Mouse (Mus musculus): Measurements from ENCODE around the gene Lgals8. TPM values are rescaled to one million over a fixed set of nuclear protein-coding genes. Genes with fewer than 3 reads are reported as not detected.

Lgals8 gene
- polyA plus RNA-seq, 1 experiment, result 35.9 TPM

DNA sequence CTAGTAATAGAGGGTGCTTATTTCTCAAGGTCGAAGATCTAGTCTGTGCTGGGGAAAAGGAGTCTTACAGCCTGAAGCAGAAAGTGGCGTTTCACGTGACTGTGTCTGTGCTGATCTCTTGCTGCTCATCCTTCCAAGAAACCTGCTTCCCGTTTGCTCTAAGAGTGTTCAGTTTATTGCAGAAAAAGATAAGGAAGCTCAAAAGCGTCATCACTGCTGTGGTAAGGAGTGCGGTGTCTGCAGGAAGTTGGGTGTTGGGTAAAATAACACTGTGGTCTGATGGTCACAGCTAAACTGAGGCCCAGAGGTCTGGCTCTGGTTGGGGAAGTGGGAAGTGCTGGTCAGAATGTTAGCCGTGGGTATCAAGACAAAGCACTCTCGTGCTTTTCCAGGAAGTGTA, 52.7 kb downstream of the Lgals8 start:
- Histone ChIP-seq H3K27me3 (ENCODE audit: control insufficient read depth, insufficient read depth, low read length) (no peaks in the 10 kb centered on the region), H3K27ac (ENCODE audit: control insufficient read depth, insufficient read depth, low read length) (no peak overlapping the region), H3K4me1 (replicated peaks; ENCODE audit: control insufficient read depth, insufficient read depth, low read length) (no peaks in the 10 kb centered on the region), H3K4me3 (ENCODE audit: control insufficient read depth, insufficient read depth, low read length) (no peak overlapping the region), H3K36me3 (ENCODE audit: control insufficient read depth, insufficient read depth, low read length) (peaks cover 56% of the 10 kb centered on the region)
- 17% methylated on average over 8 of the region's 8 CpGs for WGBS
- TF ChIP-seq CTCF (IDR thresholded peaks at IDR 0.05; ENCODE audit: borderline replicate concordance, control insufficient read depth, extremely low read depth, insufficient read depth, low read length, poor library complexity) (no peak), POLR2A (IDR thresholded peaks at IDR 0.05; ENCODE audit: control insufficient read depth, extremely low read depth, insufficient read depth, low read length, poor library complexity) (no peak)
- DNase-seq, result no peak

DNA sequence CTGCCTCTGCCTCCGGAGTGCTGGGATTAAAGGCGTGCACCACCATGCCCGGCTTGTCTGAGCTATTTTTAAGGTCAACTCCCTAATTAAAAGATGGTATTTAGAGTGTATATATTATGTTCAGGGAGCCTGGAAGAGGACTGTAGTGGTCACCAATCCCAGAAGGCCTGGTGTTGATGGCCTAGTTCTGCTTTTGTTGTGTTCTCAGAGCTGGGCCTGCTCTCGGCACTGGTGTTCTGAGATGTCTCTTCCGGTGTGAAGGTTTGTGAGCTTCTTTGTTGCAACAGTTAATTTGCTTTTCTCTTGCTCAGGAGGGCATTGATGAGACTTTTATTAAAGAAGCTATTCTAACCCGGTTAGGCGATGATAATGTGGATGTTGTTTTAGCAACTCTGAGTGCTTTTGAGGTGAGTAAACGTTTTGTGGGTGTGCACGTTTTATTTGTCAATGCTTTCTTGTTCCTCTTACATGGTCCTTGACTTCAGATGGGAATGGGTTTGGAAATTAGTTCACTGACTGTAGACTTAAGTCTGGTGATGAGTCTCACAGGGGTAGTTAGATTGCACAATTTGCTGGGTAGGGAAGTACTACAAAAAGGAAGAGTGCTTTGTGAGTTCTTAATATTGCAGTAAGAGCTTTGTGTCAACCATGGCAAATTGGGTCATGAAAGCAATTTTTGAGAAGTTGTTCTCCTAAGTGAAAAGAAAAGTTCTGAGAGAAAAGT, 56.2 kb downstream of the Lgals8 start:
- Histone ChIP-seq H3K36me3 (ENCODE audit: control insufficient read depth, insufficient read depth, low read length) (peaks cover 45% of the 10 kb centered on the region), H3K27me3 (ENCODE audit: control insufficient read depth, insufficient read depth, low read length) (no peaks in the 10 kb centered on the region), H3K4me1 (replicated peaks; ENCODE audit: control insufficient read depth, insufficient read depth, low read length) (no peaks in the 10 kb centered on the region), H3K27ac (ENCODE audit: control insufficient read depth, insufficient read depth, low read length) (no peak overlapping the region), H3K4me3 (ENCODE audit: control insufficient read depth, insufficient read depth, low read length) (no peak overlapping the region)
- no peak for TF ChIP-seq POLR2A (IDR thresholded peaks at IDR 0.05; ENCODE audit: control insufficient read depth, extremely low read depth, insufficient read depth, low read length, poor library complexity)
- TF ChIP-seq CTCF (IDR thresholded peaks at IDR 0.05; ENCODE audit: borderline replicate concordance, control insufficient read depth, extremely low read depth, insufficient read depth, low read length, poor library complexity), result no peak
- no peak for DNase-seq
- 96% methylated on average over 9 of the region's 9 CpGs for WGBS

DNA sequence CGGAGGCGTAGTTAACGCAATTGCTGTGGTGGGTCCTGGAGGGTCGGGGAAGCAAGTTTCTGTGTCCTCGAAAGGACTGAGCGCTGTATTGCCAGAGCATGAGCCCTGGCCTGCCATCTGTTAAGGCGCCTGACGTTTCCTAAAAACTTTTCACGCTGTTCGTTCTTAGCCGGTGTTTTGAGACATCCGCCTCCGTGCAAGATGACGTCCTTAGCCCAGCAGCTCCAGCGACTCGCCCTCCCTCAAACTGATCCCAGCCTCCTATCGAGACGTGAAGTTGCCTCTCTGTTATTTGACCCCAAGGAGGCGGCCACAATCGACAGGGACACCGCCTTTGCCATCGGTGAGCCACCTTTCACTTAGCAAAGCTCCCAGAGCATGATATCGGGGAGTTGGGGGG, 69.2 kb downstream of the Lgals8 start:
- Histone ChIP-seq H3K4me3 (ENCODE audit: control insufficient read depth, insufficient read depth, low read length) (peak overlapping the region; percentile 84), H3K36me3 (ENCODE audit: control insufficient read depth, insufficient read depth, low read length) (peaks cover 9% of the 10 kb centered on the region), H3K4me1 (replicated peaks; ENCODE audit: control insufficient read depth, insufficient read depth, low read length) (peaks cover 6% of the 10 kb centered on the region), H3K27ac (ENCODE audit: control insufficient read depth, insufficient read depth, low read length) (no peak overlapping the region), H3K27me3 (ENCODE audit: control insufficient read depth, insufficient read depth, low read length) (no peaks in the 10 kb centered on the region)
- under 1% methylated on average over 23 of the region's 23 CpGs for WGBS
- DNase-seq, result no peak
- TF ChIP-seq CTCF (IDR thresholded peaks at IDR 0.05; ENCODE audit: borderline replicate concordance, control insufficient read depth, extremely low read depth, insufficient read depth, low read length, poor library complexity) (no peak), POLR2A (IDR thresholded peaks at IDR 0.05; ENCODE audit: control insufficient read depth, extremely low read depth, insufficient read depth, low read length, poor library complexity) (no peak)

DNA sequence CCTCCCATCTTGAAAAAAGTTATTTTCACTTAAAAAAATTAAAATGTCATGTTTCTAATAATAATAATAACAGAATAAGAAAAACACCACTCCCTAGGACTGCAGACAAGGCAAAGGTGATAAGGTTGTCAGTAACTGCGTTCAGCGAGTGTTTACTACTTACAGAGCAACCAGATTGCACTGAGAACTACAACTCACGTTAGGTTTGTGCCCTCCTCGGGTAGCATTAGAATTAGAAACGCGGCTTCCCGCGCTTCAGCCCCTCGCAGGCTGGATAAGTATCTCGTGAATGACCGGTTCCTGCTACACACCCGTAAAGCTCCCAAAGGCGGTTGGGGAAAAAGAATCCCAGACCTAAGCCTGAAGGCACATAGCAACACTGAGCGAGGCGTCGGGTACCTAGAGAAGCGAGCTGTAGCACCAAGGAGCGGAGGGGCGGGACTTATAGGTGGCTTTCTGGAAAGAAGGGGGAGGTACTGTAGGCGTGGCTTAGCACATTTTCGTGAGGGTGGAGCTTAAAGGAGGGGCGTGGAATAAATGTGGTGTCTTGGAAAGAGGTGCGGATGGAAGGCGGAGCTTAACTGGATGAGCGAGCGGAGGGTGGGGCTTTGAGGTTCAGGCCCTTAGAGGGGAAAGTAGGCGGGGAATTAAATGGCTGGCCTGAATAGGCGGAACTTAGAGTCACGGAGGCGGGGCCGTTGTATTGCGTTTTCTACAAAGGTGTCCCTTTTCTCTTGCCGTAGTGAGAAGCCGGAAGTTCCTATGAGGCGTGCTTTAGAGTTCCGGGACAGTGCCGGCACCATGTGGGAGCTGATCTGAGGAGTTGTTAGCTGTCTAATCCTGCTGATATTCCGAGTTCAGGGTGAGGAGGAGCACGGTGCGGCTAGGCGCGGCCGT, 69.9 kb downstream of the Lgals8 start, which contains the start of gene Heatr1:
TSS of gene Heatr1 (plus strand) at position 419 of the 897 bp plus-strand sequence.
- Histone ChIP-seq H3K4me1 (replicated peaks; ENCODE audit: control insufficient read depth, insufficient read depth, low read length) (peaks cover 6% of the 10 kb centered on the region), H3K36me3 (ENCODE audit: control insufficient read depth, insufficient read depth, low read length) (peaks cover 4% of the 10 kb centered on the region; the same call in 1 of the 2 replicates), H3K27ac (ENCODE audit: control insufficient read depth, insufficient read depth, low read length) (no peak within 1 kb of the TSS), H3K4me3 (ENCODE audit: control insufficient read depth, insufficient read depth, low read length) (peak within 1 kb of the TSS; percentile 84), H3K27me3 (ENCODE audit: control insufficient read depth, insufficient read depth, low read length) (no peaks in the 10 kb centered on the region)
- WGBS, result under 1% methylated on average over 43 of the region's 43 CpGs
- TF ChIP-seq CTCF (IDR thresholded peaks at IDR 0.05; ENCODE audit: borderline replicate concordance, control insufficient read depth, extremely low read depth, insufficient read depth, low read length, poor library complexity) (0 out of 2 replicates have a peak, but pooled peaks have one; percentile 16), POLR2A (IDR thresholded peaks at IDR 0.05; ENCODE audit: control insufficient read depth, extremely low read depth, insufficient read depth, low read length, poor library complexity) (no peak; the same call in 1 of the 2 replicates)
- peak; percentile 97 for DNase-seq

Other genes with a start within 250 kb of the Lgals8 start
- 13.5 and 14.5 TPM in 2 replicates for gene Mtr, start 206.8 kb downstream of the Lgals8 start, polyA plus RNA-seq (2012; rRNA removed)
- gene Actn2, start 124.2 kb downstream of the Lgals8 start, polyA plus RNA-seq (2012; rRNA removed), result 19.2 and 93.2 TPM in 2 replicates
- gene Heatr1, start 69.9 kb downstream of the Lgals8 start, polyA plus RNA-seq (2012; rRNA removed), result 66.3 and 93.2 TPM in 2 replicates
- gene Edaradd, start 55.5 kb upstream of the Lgals8 start, polyA plus RNA-seq (2012; rRNA removed), result 9.6 and 9.8 TPM in 2 replicates
- gene Ero1lb, start 100.9 kb upstream of the Lgals8 start, polyA plus RNA-seq (2012; rRNA removed), result 14.9 and 22.1 TPM in 2 replicates

All from thymus, adult 2 months (tissue).